Mouse (Mus musculus) olfactory bulb, adult 2 months (tissue): ENCODE measurements around the gene Nxpe5.

Source experiments
- CTCF ChIP-seq: fragments of 200-500 bp; IDR thresholded peaks from 2 replicates; pipeline ENCODE4 v1.5.1; 2012; ENCODE audit warnings: low read depth, mild to moderate bottlenecking, low read length, moderate library complexity; ENCODE audit not compliant: insufficient read depth
- POLR2A ChIP-seq: fragments of 200-500 bp; IDR thresholded peaks from 2 replicates; pipeline ENCODE4 v1.6.1; 2012; ENCODE audit warnings: mild to moderate bottlenecking, low read depth, low read length, moderate library complexity; ENCODE audit not compliant: insufficient read depth

DNA sequence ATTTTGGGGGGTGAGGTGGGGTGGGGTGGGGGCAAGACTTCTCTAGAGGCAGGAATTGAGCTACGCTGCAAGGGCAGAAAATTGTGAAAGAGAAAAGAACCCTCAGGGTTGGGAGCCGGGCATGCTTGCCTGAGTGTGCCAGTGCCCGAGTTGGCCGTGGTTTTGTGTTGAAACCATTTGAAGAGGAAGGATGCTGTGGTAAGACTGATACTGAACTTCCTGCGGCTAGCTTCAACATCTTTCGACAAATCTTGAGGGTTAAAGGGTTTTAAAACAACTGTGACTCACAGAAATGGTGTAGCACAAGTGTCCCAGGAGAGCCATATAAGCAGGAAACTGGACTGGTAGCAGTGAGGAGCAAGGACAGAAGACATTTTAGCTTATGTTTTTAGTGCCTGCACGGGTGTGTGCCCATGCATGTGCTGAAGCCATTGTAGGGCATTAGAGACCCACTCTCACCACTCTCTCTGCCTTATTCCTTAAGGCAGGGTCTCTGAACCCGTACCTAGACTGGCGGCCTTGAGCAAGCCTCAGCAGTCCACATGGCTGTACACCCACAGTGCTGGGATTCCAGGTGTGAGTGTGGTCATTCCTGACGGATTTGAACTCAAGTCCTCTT, 31.4 kb downstream of the Nxpe5 start:
- no peak for TF ChIP-seq CTCF
- TF ChIP-seq POLR2A, result no peak
